Mouse (Mus musculus) myocyte (in vitro differentiated cells): Measurements from ENCODE around the gene Npm3. TPM values are rescaled to one million over a fixed set of nuclear protein-coding genes. Genes with fewer than 3 reads are reported as not detected.

ENCODE experiments used
- H3K27me3 ChIP-seq: one replicate; pipeline ENCODE4 v1.6.1; 2011; ENCODE audit not compliant: control insufficient read depth, insufficient read depth, insufficient read length
- H3K36me3 ChIP-seq: one replicate; pipeline ENCODE4 v1.6.1; 2011; ENCODE audit not compliant: control insufficient read depth, insufficient read depth
- H3K4me2 ChIP-seq: one replicate; pipeline ENCODE4 v1.6.1; 2011; ENCODE audit warnings: low read depth, control low read depth
- H3K4me3 ChIP-seq: one replicate; pipeline ENCODE4 v1.5.1; 2011; ENCODE audit warnings: mild to moderate bottlenecking, control low read depth, moderate library complexity
- H3K79me2 ChIP-seq: one replicate; pipeline ENCODE4 v1.6.1; 2011; ENCODE audit not compliant: control insufficient read depth, insufficient read depth
- H3ac ChIP-seq: one replicate; pipeline ENCODE4 v1.6.1; 2011; ENCODE audit not compliant: control insufficient read depth, insufficient read length
- CEBPB ChIP-seq: IDR thresholded peaks from 2 replicates; pipeline ENCODE4 v1.6.1; 2011; ENCODE audit warnings: mild to moderate bottlenecking, moderate library complexity; ENCODE audit not compliant: poor library complexity, insufficient read depth, severe bottlenecking
- E2F4 ChIP-seq: IDR thresholded peaks from one replicate; pipeline ENCODE4 v1.6.1; 2011; ENCODE audit warnings: mild to moderate bottlenecking, control low read depth, moderate library complexity; ENCODE audit not compliant: insufficient read depth
- MAX ChIP-seq: IDR thresholded peaks from one replicate; pipeline ENCODE4 v1.6.1; 2011; ENCODE audit warnings: low read depth, mild to moderate bottlenecking, control low read depth
- MYOD1 ChIP-seq, 3 experiments: IDR thresholded peaks; one replicate each; pipeline ENCODE4 v1.6.1; 2011; ENCODE audit warnings: control low read depth in 2 of 3, low read depth in 2 of 3, mild to moderate bottlenecking in 2 of 3, moderate library complexity in 1 of 3; ENCODE audit not compliant: insufficient read length in 2 of 3, control insufficient read depth in 1 of 3
- MYOG ChIP-seq, 3 experiments: IDR thresholded peaks; one replicate each; pipeline ENCODE4 v1.6.1; 2011; ENCODE audit warnings: control low read depth in 2 of 3, low read depth in 2 of 3, mild to moderate bottlenecking in 2 of 3; ENCODE audit not compliant: insufficient read length in 2 of 3, control insufficient read depth in 1 of 3, insufficient read depth in 1 of 3
- POLR2A ChIP-seq: IDR thresholded peaks from one replicate; pipeline ENCODE4 v1.6.1; 2011; ENCODE audit warnings: low read depth, mild to moderate bottlenecking, control low read depth, moderate library complexity; ENCODE audit not compliant: insufficient read length
- POLR2AphosphoS2 ChIP-seq: IDR thresholded peaks from one replicate; pipeline ENCODE4 v1.6.1; 2011; ENCODE audit warnings: low read depth, control low read depth; ENCODE audit not compliant: insufficient read length
- REST ChIP-seq: IDR thresholded peaks from one replicate; pipeline ENCODE4 v1.6.1; 2011; ENCODE audit warnings: mild to moderate bottlenecking, control low read depth, moderate library complexity; ENCODE audit not compliant: insufficient read depth, insufficient read length
- SRF ChIP-seq: IDR thresholded peaks from one replicate; pipeline ENCODE4 v1.6.1; 2011; ENCODE audit warnings: low read depth; ENCODE audit not compliant: control insufficient read depth, insufficient read length
- TCF12 ChIP-seq: IDR thresholded peaks from one replicate; pipeline ENCODE4 v1.6.1; 2011; ENCODE audit warnings: mild to moderate bottlenecking, control low read depth; ENCODE audit not compliant: poor library complexity, insufficient read depth, severe bottlenecking
- TCF3 ChIP-seq: IDR thresholded peaks from one replicate; pipeline ENCODE4 v1.6.1; 2011; ENCODE audit warnings: low read depth, control low read depth; ENCODE audit not compliant: insufficient read length
- USF1 ChIP-seq: IDR thresholded peaks from one replicate; pipeline ENCODE4 v1.6.1; 2011; ENCODE audit warnings: low read depth, mild to moderate bottlenecking, control low read depth, moderate library complexity
- polyA plus RNA-seq: library from polyadenylated mRNA; unstranded; fragments of >200 nt; fragmentation: generic; extraction: Trizol; gene quantifications from one replicate; pipeline ENCODE4 v1.2.1, GENCODE M21; 2012; ENCODE audit warnings: missing spikeins

The Npm3 gene
- polyA plus RNA-seq, 1 experiment: 97.2 TPM

DNA sequence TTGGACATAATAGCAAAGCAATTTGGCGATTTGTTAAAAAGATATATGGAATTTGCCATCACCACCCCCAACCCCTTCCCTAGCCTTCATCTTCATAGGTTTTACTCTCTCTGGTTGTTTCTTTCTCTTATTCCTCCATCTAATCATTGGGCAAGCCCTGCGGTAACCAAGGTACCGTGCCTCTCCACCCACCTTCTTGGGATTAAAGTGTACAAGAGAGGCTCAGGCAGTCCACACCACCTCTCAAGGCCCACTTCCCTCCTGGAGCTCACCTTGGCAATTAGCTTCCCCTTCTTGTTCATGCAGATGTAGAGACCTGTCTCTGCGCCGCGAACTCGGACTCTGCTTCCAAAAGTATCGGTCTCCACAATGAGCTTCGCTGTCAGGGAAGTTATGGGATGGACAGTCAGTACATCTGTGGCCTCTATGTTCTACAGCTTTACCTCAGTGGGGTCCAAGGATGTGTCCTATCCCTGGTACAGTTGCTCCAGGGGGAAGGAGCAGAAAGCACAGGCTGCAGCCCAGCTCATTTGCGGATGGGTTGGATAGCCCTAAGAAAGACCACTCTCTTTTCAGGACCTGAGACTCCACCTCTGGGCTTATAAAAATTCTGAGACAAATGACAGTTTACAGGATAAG, 11.4 kb downstream of the Npm3 start:
- Histone ChIP-seq H3K4me2 (no peak overlapping the region), H3K27me3 (peaks cover 58% of the 10 kb centered on the region), H3K4me3 (no peak overlapping the region), H3K36me3 (no peaks in the 10 kb centered on the region), H3K79me2 (no peaks in the 10 kb centered on the region), H3ac (no peak overlapping the region)
- no peak for TF ChIP-seq MYOG (IDR thresholded peaks at IDR 0.05; ENCODE audit: control insufficient read depth in 1 of 3, insufficient read depth in 1 of 3, insufficient read length in 2 of 3, low read depth in 2 of 3)

DNA sequence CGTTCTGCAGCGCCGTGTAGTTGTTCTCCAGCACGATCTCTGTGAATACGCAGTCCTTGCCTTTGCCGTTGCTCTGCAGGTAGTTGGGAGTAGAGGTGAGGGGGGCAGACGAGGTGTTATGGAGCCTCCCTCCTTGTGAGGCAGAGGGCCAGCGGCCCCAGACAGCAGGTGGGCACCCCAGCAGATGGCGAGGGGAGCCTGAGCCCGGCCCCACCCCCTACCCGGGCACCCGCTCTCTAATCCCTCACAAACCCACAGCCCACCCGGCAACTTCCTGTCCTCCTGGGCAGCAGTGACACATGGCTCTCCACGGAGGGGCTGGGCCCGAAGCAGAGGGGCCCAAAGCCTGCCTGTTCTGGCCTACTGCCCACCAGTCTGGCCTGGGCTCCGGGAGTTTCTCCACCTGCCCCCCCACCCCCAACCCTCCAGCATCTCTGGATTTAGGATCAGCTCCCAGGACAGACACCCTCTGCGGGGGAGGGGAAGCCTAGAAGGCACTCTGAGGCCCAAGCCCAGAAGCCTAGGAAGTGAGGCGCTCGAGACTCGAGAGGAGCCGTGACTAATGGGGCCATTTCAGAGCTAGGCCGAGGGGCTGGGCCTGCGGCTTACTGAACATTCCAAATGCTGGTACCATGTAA, 12.1 kb downstream of the Npm3 start:
- Histone ChIP-seq H3K27me3 (peaks cover 56% of the 10 kb centered on the region), H3K4me3 (no peak overlapping the region), H3ac (no peak overlapping the region), H3K79me2 (no peaks in the 10 kb centered on the region), H3K36me3 (no peaks in the 10 kb centered on the region), H3K4me2 (no peak overlapping the region)
- no peak for TF ChIP-seq TCF12
- no peak for TF ChIP-seq REST
- TF ChIP-seq TCF3: no peak
- no peak for TF ChIP-seq MYOD1 (IDR thresholded peaks at IDR 0.05; ENCODE audit: control insufficient read depth in 1 of 3, insufficient read length in 2 of 3, low read depth in 2 of 3)

DNA sequence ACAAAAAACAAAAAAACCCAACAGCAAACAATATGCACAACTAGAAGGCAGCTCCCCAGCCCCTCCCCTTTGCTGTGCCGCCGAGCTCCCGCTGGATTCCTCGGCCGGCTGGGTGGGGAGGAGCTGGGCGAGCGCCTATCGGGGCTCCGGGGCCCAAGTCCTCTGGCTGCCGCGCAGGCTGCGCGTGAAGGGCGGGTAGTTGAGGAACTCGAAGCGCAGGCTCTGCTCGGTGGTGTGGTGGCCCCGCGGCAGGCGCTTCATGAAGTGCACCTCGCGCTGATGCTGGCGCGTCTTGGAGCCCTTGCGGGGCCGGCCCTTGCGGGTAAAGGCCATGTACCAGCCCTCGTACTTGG, 12.6 kb downstream of the Npm3 start:
- no peak overlapping the region for H3K4me3 ChIP-seq

DNA sequence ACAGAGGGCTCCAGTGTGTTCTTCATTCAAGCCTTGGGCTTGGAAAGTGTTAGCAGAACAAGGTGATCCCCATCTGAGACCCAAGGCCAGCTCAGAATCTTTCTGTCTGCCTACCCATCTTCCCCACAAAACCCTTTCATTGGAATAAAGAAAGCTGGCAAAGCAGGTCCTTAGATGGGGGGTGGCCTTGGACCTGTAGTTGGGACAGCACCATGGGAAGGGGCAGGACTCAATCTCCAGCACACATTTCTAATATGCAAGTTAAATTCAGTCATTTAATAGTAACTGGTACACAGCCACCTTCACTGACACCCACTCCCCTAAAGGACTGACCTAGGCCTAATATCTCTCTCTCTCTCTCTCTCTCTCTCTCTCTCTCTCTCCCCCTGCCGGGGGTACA, 13.2 kb downstream of the Npm3 start:
- no peaks in the 10 kb centered on the region for H3K36me3 ChIP-seq
- no peak overlapping the region for H3ac ChIP-seq
- no peak overlapping the region for H3K4me2 ChIP-seq
- no peaks in the 10 kb centered on the region for H3K79me2 ChIP-seq
- no peak overlapping the region for H3K4me3 ChIP-seq
- TF ChIP-seq TCF12 (no peak), CEBPB (no peak), POLR2A (no peak), REST (no peak), MYOD1 (IDR thresholded peaks at IDR 0.05; ENCODE audit: control insufficient read depth in 1 of 3, insufficient read length in 2 of 3, low read depth in 2 of 3) (no peak), MYOG (IDR thresholded peaks at IDR 0.05; ENCODE audit: control insufficient read depth in 1 of 3, insufficient read depth in 1 of 3, insufficient read length in 2 of 3, low read depth in 2 of 3) (no peak), POLR2AphosphoS2 (no peak), SRF (no peak), MAX (no peak), USF1 (no peak), TCF3 (no peak), E2F4 (no peak)
- H3K27me3 ChIP-seq: peaks cover 54% of the 10 kb centered on the region

More for the DNA sequence above, 12.6 kb downstream of the Npm3 start:
- Histone ChIP-seq H3ac (no peak overlapping the region), H3K79me2 (no peaks in the 10 kb centered on the region), H3K27me3 (peaks cover 55% of the 10 kb centered on the region), H3K4me2 (no peak overlapping the region), H3K36me3 (no peaks in the 10 kb centered on the region)
- no peak for TF ChIP-seq TCF3
- TF ChIP-seq TCF12: no peak
- no peak for TF ChIP-seq POLR2A
- TF ChIP-seq MYOD1 (IDR thresholded peaks at IDR 0.05; ENCODE audit: control insufficient read depth in 1 of 3, insufficient read length in 2 of 3, low read depth in 2 of 3): no peak
- no peak for TF ChIP-seq MAX
- no peak for TF ChIP-seq REST
- no peak for TF ChIP-seq MYOG (IDR thresholded peaks at IDR 0.05; ENCODE audit: control insufficient read depth in 1 of 3, insufficient read depth in 1 of 3, insufficient read length in 2 of 3, low read depth in 2 of 3)
- TF ChIP-seq CEBPB: no peak
- no peak for TF ChIP-seq USF1
- no peak for TF ChIP-seq E2F4
- TF ChIP-seq SRF: no peak
- no peak for TF ChIP-seq POLR2AphosphoS2

DNA sequence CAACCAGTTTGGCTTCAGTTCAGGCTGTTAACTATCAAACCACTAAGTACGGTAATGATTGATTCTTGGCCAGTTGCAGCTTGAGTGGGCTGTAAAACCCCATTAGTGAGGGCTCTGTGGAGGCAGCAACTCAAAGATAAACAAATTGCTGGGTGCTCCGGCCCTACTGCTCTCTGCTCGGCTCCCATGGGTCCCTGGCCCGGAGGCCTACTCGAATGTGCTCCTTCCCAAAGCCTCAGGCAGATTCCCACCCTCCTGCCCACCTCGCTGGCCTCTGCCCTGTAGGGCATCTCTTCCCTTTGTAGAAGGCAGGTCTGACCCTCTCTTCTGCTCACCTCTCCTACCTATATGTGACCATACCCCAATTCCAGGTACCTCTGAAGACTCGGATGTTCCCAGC, 14.6 kb downstream of the Npm3 start:
- no peaks in the 10 kb centered on the region for H3K79me2 ChIP-seq

More for the DNA sequence above, 14.6 kb downstream of the Npm3 start:
- no peak overlapping the region for H3ac ChIP-seq
- no peak overlapping the region for H3K4me3 ChIP-seq
- H3K27me3 ChIP-seq: peaks cover 62% of the 10 kb centered on the region
- H3K4me2 ChIP-seq: no peak overlapping the region
- TF ChIP-seq SRF (no peak), TCF3 (no peak), POLR2AphosphoS2 (no peak), USF1 (no peak), CEBPB (no peak), POLR2A (no peak), TCF12 (no peak)
- no peaks in the 10 kb centered on the region for H3K36me3 ChIP-seq
